Mouse (Mus musculus) forebrain, embryonic 14.5 days (tissue): Measurements from ENCODE around the gene Hecw2. TPM values are rescaled to one million over a fixed set of nuclear protein-coding genes. Genes with fewer than 3 reads are reported as not detected.

Experiments used
- ATAC-seq: fragments of 200-750 bp; cut with Nextera tagmentation; 2 replicates; pipeline ENCODE4 v1.8.0; 2017; ENCODE audit warnings: mild to moderate bottlenecking, moderate library complexity
- DNase-seq: peaks from one replicate; pipeline ENCODE4 v3.0.0-alpha.2; 2015; ENCODE audit warnings: low spot score
- H3K27ac ChIP-seq: fragments of 300-500 bp; sonication (generic); 2 replicates; pipeline ENCODE4 v1.5.1; 2014; ENCODE audit warnings: low read depth, mild to moderate bottlenecking, control low read depth, low read length, moderate library complexity
- H3K27me3 ChIP-seq: fragments of 300-500 bp; sonication (generic); replicated peaks from 2 replicates; pipeline ENCODE4 v1.6.1; 2014; ENCODE audit warnings: low read length, control low read depth, mixed read lengths; ENCODE audit not compliant: control insufficient read depth, insufficient read depth
- H3K36me3 ChIP-seq: fragments of 300-500 bp; sonication (generic); 2 replicates; pipeline ENCODE4 v1.6.1; 2014; ENCODE audit warnings: low read length, control low read depth; ENCODE audit not compliant: control insufficient read depth, insufficient read depth
- H3K4me1 ChIP-seq: fragments of 300-500 bp; sonication (generic); 2 replicates; pipeline ENCODE4 v1.6.1; 2014; ENCODE audit warnings: antibody characterized with exemption, low read length, control low read depth; ENCODE audit not compliant: control insufficient read depth, insufficient read depth
- H3K4me2 ChIP-seq: fragments of 300-500 bp; sonication (generic); 2 replicates; pipeline ENCODE4 v1.6.1; 2014; ENCODE audit warnings: mild to moderate bottlenecking, control low read depth, low read length
- H3K4me3 ChIP-seq: fragments of 300-500 bp; sonication (generic); 2 replicates; pipeline ENCODE4 v1.5.1; 2014; ENCODE audit warnings: low read depth, low read length, control low read depth
- H3K9ac ChIP-seq: fragments of 300-500 bp; sonication (generic); 2 replicates; pipeline ENCODE4 v1.6.1; 2014; ENCODE audit warnings: mild to moderate bottlenecking, low read length, control low read depth, moderate library complexity
- H3K9me3 ChIP-seq: fragments of 300-500 bp; sonication (generic); replicated peaks from 2 replicates; pipeline ENCODE4 v1.6.1; 2016; ENCODE audit warnings: low read length, control low read depth, mixed read lengths; ENCODE audit not compliant: control insufficient read depth
- WGBS: fragments of 180-500 bp; shearing (Covaris S2); extraction: QIAGEN DNeasy Blood & Tissue Kit; methylation state at CpG from one replicate; pipeline ENCODE4 v1.1.7; 2014; 5-methylcytosine and 5-hydroxymethylcytosine counted together
- polyA plus RNA-seq: library from polyadenylated mRNA; unstranded; fragments of >200 nt; fragmentation: Nextera tagmentation; extraction: Ambion mirVana; gene quantifications from 2 replicates; pipeline ENCODE4 v1.2.1, GENCODE M21; 2014

Hecw2 gene
- polyA plus RNA-seq, 1 experiment from 2014 or later, result 1.7 TPM

GRCm38 (mm10) chr1:53940268-53941017 lies 254.5 kb downstream of the Hecw2 start:
- H3K4me3 ChIP-seq, result peak overlapping the region; percentile 4; the same call in 1 of the 2 replicates
- WGBS, result 4% methylated on average over 13 of the region's 13 CpGs
- no peaks in the 10 kb centered on the region for H3K36me3 ChIP-seq
- no peak overlapping the region for H3K9ac ChIP-seq
- no peak overlapping the region for H3K27ac ChIP-seq
- H3K4me1 ChIP-seq, result peaks cover 7% of the 10 kb centered on the region
- H3K4me2 ChIP-seq, result peak overlapping the region; percentile 38
- H3K9me3 ChIP-seq, result no peaks in the 10 kb centered on the region
- DNase-seq (peak; percentile 71), ATAC-seq (peak; percentile 83)
- no peaks in the 10 kb centered on the region for H3K27me3 ChIP-seq

DNA sequence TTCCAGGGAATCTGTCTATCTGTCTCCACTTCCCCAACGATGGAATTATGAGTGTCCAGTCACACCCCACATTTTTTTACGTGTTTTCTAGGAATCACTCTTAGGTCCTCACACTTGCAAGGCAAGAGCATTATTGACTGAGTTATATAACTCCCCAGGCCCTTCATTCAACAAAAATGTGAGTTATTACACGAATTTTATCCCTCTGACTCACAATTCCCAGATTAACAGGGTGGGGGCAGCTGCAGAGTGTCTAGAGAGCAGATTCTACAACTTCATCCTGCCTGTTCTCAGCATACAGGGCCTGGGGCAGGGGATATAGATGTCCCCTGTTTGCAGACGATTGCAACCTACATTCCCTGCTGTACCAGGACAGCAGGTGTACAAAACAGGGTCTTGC lies 255.7 kb downstream of the Hecw2 start:
- whole genome bisulfite sequencing, result 74% methylated on average over 4 of the region's 4 CpGs
- peaks cover 7% of the 10 kb centered on the region for H3K4me1 ChIP-seq
- no peaks in the 10 kb centered on the region for H3K9me3 ChIP-seq
- no peak overlapping the region for H3K9ac ChIP-seq
- ATAC-seq (no peak), DNase-seq (no peak)
- no peaks in the 10 kb centered on the region for H3K36me3 ChIP-seq
- no peak overlapping the region for H3K4me3 ChIP-seq
- no peaks in the 10 kb centered on the region for H3K27me3 ChIP-seq
- H3K4me2 ChIP-seq, result no peak overlapping the region
- no peak overlapping the region for H3K27ac ChIP-seq

DNA sequence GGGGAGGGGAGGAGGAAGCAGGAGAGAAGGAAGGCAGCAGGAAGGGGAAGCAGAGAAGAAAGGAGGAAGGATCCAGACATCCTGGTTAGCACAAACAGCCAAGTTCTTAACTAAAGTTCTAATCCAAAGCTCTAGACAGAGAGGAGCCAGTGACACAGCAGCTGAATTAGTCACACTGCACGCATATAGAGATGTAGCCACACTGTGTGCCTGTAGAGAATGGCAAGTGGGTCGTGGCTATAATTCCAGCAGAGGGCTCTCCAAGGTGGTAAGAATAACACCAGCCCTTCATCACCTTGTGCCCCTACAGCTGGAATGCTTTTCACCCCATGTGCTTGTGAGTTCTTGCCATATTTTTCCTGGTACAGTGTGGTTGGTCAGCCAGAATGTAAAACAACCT lies 261.7 kb downstream of the Hecw2 start:
- Histone ChIP-seq H3K9ac (no peak overlapping the region), H3K4me1 (no peaks in the 10 kb centered on the region), H3K27me3 (no peaks in the 10 kb centered on the region), H3K36me3 (no peaks in the 10 kb centered on the region), H3K4me2 (no peak overlapping the region), H3K4me3 (no peak overlapping the region), H3K27ac (no peak overlapping the region), H3K9me3 (no peaks in the 10 kb centered on the region)
- ATAC-seq, result no peak
- no peak for DNase-seq
- WGBS, result 59% methylated on average over 2 of the region's 2 CpGs

GRCm38 (mm10) chr1:53931314-53931713 lies 263.7 kb downstream of the Hecw2 start:
- H3K27me3 ChIP-seq, result peaks cover 3% of the 10 kb centered on the region; the same call in 1 of the 2 replicates
- H3K4me3 ChIP-seq, result no peak overlapping the region
- no peaks in the 10 kb centered on the region for H3K36me3 ChIP-seq
- H3K9me3 ChIP-seq, result no peaks in the 10 kb centered on the region
- ATAC-seq (no peak), DNase-seq (no peak)
- H3K27ac ChIP-seq, result no peak overlapping the region
- H3K4me1 ChIP-seq, result no peaks in the 10 kb centered on the region
- H3K4me2 ChIP-seq, result no peak overlapping the region
- H3K9ac ChIP-seq, result no peak overlapping the region
- 77% methylated on average over 3 of the region's 3 CpGs for WGBS

- peak; percentile 78 for DNase-seq
Measured at GRCm38 (mm10) chr1:53927605-53928004, 267.4 kb downstream of the Hecw2 start.

GRCm38 (mm10) chr1:53925149-53925901 lies 269.6 kb downstream of the Hecw2 start:
- 36% methylated on average over 18 of the region's 18 CpGs for WGBS
- no peaks in the 10 kb centered on the region for H3K4me1 ChIP-seq
- H3K27me3 ChIP-seq, result peaks cover 4% of the 10 kb centered on the region; the same call in 1 of the 2 replicates
- no peaks in the 10 kb centered on the region for H3K36me3 ChIP-seq
- no peak overlapping the region for H3K27ac ChIP-seq
- ATAC-seq, result peak; percentile 37; the same call in 1 of the 2 replicates
- DNase-seq, result no peak
- no peak overlapping the region for H3K9ac ChIP-seq
- no peak overlapping the region for H3K4me3 ChIP-seq
- H3K4me2 ChIP-seq, result no peak overlapping the region
- no peaks in the 10 kb centered on the region for H3K9me3 ChIP-seq

More at GRCm38 (mm10) chr1:53927605-53928004, 267.4 kb downstream of the Hecw2 start:
- H3K36me3 ChIP-seq, result no peaks in the 10 kb centered on the region
- H3K27me3 ChIP-seq, result peaks cover 4% of the 10 kb centered on the region; the same call in 1 of the 2 replicates
- no peak overlapping the region for H3K9ac ChIP-seq
- no peak overlapping the region for H3K27ac ChIP-seq
- WGBS, result 15% methylated on average over 4 of the region's 4 CpGs
- no peaks in the 10 kb centered on the region for H3K9me3 ChIP-seq
- peak; percentile 73 for ATAC-seq
- H3K4me1 ChIP-seq, result no peaks in the 10 kb centered on the region
- no peak overlapping the region for H3K4me2 ChIP-seq
- no peak overlapping the region for H3K4me3 ChIP-seq

- Histone ChIP-seq H3K27ac (no peak overlapping the region), H3K9me3 (no peaks in the 10 kb centered on the region), H3K36me3 (no peaks in the 10 kb centered on the region), H3K4me2 (no peak overlapping the region), H3K4me1 (no peaks in the 10 kb centered on the region), H3K27me3 (no peaks in the 10 kb centered on the region), H3K9ac (no peak overlapping the region), H3K4me3 (no peak overlapping the region)
- WGBS, result 64% methylated on average over 3 of the region's 3 CpGs
- DNase-seq (peak; percentile 15), ATAC-seq (no peak)
Measured at GRCm38 (mm10) chr1:53911848-53912247, 283.1 kb downstream of the Hecw2 start.

GRCm38 (mm10) chr1:53910251-53910650 lies 284.7 kb downstream of the Hecw2 start:
- H3K9me3 ChIP-seq, result no peaks in the 10 kb centered on the region
- DNase-seq (no peak), ATAC-seq (no peak)
- H3K4me1 ChIP-seq, result no peaks in the 10 kb centered on the region
- no peaks in the 10 kb centered on the region for H3K27me3 ChIP-seq
- no peak overlapping the region for H3K9ac ChIP-seq
- no peaks in the 10 kb centered on the region for H3K36me3 ChIP-seq
- no peak overlapping the region for H3K4me2 ChIP-seq
- H3K4me3 ChIP-seq, result no peak overlapping the region
- WGBS, result 95% methylated on average over 1 of the region's 1 CpGs
- no peak overlapping the region for H3K27ac ChIP-seq

GRCm38 (mm10) chr1:53909118-53909517 lies 285.9 kb downstream of the Hecw2 start:
- no peaks in the 10 kb centered on the region for H3K27me3 ChIP-seq
- no peak overlapping the region for H3K27ac ChIP-seq
- H3K9ac ChIP-seq, result no peak overlapping the region
- H3K9me3 ChIP-seq, result no peaks in the 10 kb centered on the region
- no peak overlapping the region for H3K4me3 ChIP-seq
- no peaks in the 10 kb centered on the region for H3K4me1 ChIP-seq
- WGBS, result 14% methylated on average over 3 of the region's 3 CpGs
- H3K36me3 ChIP-seq, result no peaks in the 10 kb centered on the region
- DNase-seq (peak; percentile 90), ATAC-seq (peak; percentile 82)
- no peak overlapping the region for H3K4me2 ChIP-seq
